Mouse (Mus musculus) MEL (cell line): Measurements from ENCODE around the gene Eml1. TPM values are rescaled to one million over a fixed set of nuclear protein-coding genes. Genes with fewer than 3 reads are reported as not detected.

Source experiments
- DNase-seq: peaks from one replicate; pipeline ENCODE4 v3.0.0; 2011; ENCODE audit warnings: low read depth, low spot score
- H3K27ac ChIP-seq: 2 replicates; pipeline ENCODE4 v1.5.1; 2012; ENCODE audit warnings: low read depth, mild to moderate bottlenecking, control low read depth, low read length, moderate library complexity; ENCODE audit not compliant: control insufficient read depth
- H3K27me3 ChIP-seq, 2 experiments: fragments of 150-350 bp in 1 of 2; sonication (generic) in 1 of 2; 2 replicates each; pipeline ENCODE4 v1.6.1; 2012; ENCODE audit warnings: low read length in 2 of 2, mild to moderate bottlenecking in 2 of 2, improper control_type of control experiment in 1 of 2, moderate library complexity in 1 of 2; ENCODE audit not compliant: insufficient read depth in 2 of 2, control insufficient read depth in 1 of 2
- H3K36me3 ChIP-seq, 2 experiments: 2 replicates each; pipeline ENCODE4 v1.6.1; 2012 to 2014; ENCODE audit warnings: low read length in 2 of 2, improper control_type of control experiment in 1 of 2, inconsistent platforms in 1 of 2, mild to moderate bottlenecking in 1 of 2; ENCODE audit not compliant: insufficient read depth in 2 of 2, control insufficient read depth in 1 of 2
- H3K4me1 ChIP-seq, 2 experiments: fragments of 150-350 bp in 1 of 2; sonication (generic) in 1 of 2; 2 replicates each; pipeline ENCODE4 v1.6.1; 2012; ENCODE audit warnings: low read length in 2 of 2, improper control_type of control experiment in 1 of 2, mild to moderate bottlenecking in 1 of 2; ENCODE audit not compliant: insufficient read depth in 2 of 2, control insufficient read depth in 1 of 2
- H3K4me3 ChIP-seq, 2 experiments: fragments of 150-350 bp in 1 of 2; sonication (generic) in 1 of 2; 2 replicates each; pipeline ENCODE4 v1.5.1; 2012; ENCODE audit warnings: low read depth in 2 of 2, low read length in 2 of 2, mild to moderate bottlenecking in 2 of 2, moderate library complexity in 2 of 2, control low read depth in 1 of 2, improper control_type of control experiment in 1 of 2; ENCODE audit not compliant: control insufficient read depth in 1 of 2, insufficient read depth in 1 of 2
- H3K79me2 ChIP-seq: 2 replicates; pipeline ENCODE4 v1.6.1; 2012; ENCODE audit warnings: mild to moderate bottlenecking, low read length, moderate library complexity; ENCODE audit not compliant: control insufficient read depth, poor library complexity, insufficient read depth
- H3K9ac ChIP-seq: 2 replicates; pipeline ENCODE4 v1.6.1; 2012; ENCODE audit warnings: low read depth, mild to moderate bottlenecking, control low read depth, low read length, moderate library complexity; ENCODE audit not compliant: control insufficient read depth, poor library complexity, severe bottlenecking
- H3K9me3 ChIP-seq: fragments of 150-350 bp; sonication (generic); replicated peaks from 2 replicates; pipeline ENCODE4 v1.6.1; 2012; ENCODE audit warnings: mild to moderate bottlenecking, low read length, improper control_type of control experiment, moderate library complexity; ENCODE audit not compliant: insufficient read depth
- CHD1 ChIP-seq: IDR thresholded peaks from 2 replicates; pipeline ENCODE4 v1.6.1; 2012; ENCODE audit warnings: low read depth, mild to moderate bottlenecking, inconsistent platforms, low read length, improper control_type of control experiment
- CHD2 ChIP-seq: IDR thresholded peaks from 2 replicates; pipeline ENCODE4 v1.6.1; 2011; ENCODE audit warnings: low read length, improper control_type of control experiment
- E2F4 ChIP-seq: IDR thresholded peaks from 2 replicates; pipeline ENCODE4 v1.6.1; 2011; ENCODE audit warnings: low read depth, low read length, improper control_type of control experiment, borderline replicate concordance
- ELF1 ChIP-seq: IDR thresholded peaks from 2 replicates; pipeline ENCODE4 v1.6.1; 2014; ENCODE audit warnings: low read depth, mild to moderate bottlenecking, inconsistent platforms, low read length, improper control_type of control experiment, moderate library complexity
- EP300 ChIP-seq, 2 experiments: IDR thresholded peaks; 2 replicates each; pipeline ENCODE4 v1.6.1; 2011; ENCODE audit warnings: improper control_type of control experiment in 2 of 2, low read length in 2 of 2, low read depth in 1 of 2, mild to moderate bottlenecking in 1 of 2
- ETS1 ChIP-seq: IDR thresholded peaks from 2 replicates; pipeline ENCODE4 v1.6.1; 2012; ENCODE audit warnings: low read depth, mild to moderate bottlenecking, inconsistent platforms, low read length, improper control_type of control experiment, moderate library complexity
- GABPA ChIP-seq: IDR thresholded peaks from 2 replicates; pipeline ENCODE4 v1.6.1; 2012; ENCODE audit warnings: low read depth, mild to moderate bottlenecking, inconsistent platforms, low read length, improper control_type of control experiment, moderate library complexity
- GATA1 ChIP-seq: IDR thresholded peaks from 2 replicates; pipeline ENCODE4 v1.6.1; 2011; ENCODE audit warnings: low read depth, low read length, improper control_type of control experiment
- JUND ChIP-seq: IDR thresholded peaks from 2 replicates; pipeline ENCODE4 v1.6.1; 2011; ENCODE audit warnings: low read depth, mild to moderate bottlenecking, improper control_type of control experiment, low read length
- KAT2A ChIP-seq: conservative IDR thresholded peaks from 2 replicates; pipeline ENCODE4 v1.6.1; 2012; ENCODE audit warnings: low read depth, low read length, improper control_type of control experiment, inconsistent platforms
- MAZ ChIP-seq: IDR thresholded peaks from 2 replicates; pipeline ENCODE4 v1.6.1; 2012; ENCODE audit warnings: low read depth, mild to moderate bottlenecking, inconsistent platforms, low read length, improper control_type of control experiment
- MYB ChIP-seq: IDR thresholded peaks from 2 replicates; pipeline ENCODE4 v1.6.1; 2011; ENCODE audit warnings: mild to moderate bottlenecking, low read depth, low read length, improper control_type of control experiment
- NELFE ChIP-seq: IDR thresholded peaks from 2 replicates; pipeline ENCODE4 v1.6.1; 2011; ENCODE audit warnings: low read depth, low read length, improper control_type of control experiment
- POLR2A ChIP-seq, 2 experiments: IDR thresholded peaks; 2 replicates each; pipeline ENCODE4 v1.6.1; 2011 to 2012; ENCODE audit warnings: low read length in 2 of 2, mild to moderate bottlenecking in 2 of 2, control low read depth in 1 of 2, improper control_type of control experiment in 1 of 2, low read depth in 1 of 2, moderate library complexity in 1 of 2; ENCODE audit not compliant: control insufficient read depth in 1 of 2, insufficient read depth in 1 of 2, poor library complexity in 1 of 2
- RCOR1 ChIP-seq: IDR thresholded peaks from 2 replicates; pipeline ENCODE4 v1.6.1; 2012; ENCODE audit warnings: low read depth, mild to moderate bottlenecking, inconsistent platforms, low read length, improper control_type of control experiment
- SIN3A ChIP-seq: IDR thresholded peaks from 2 replicates; pipeline ENCODE4 v1.6.1; 2012; ENCODE audit warnings: low read length, improper control_type of control experiment, inconsistent platforms
- SMC3 ChIP-seq: IDR thresholded peaks from 2 replicates; pipeline ENCODE4 v1.6.1; 2011; ENCODE audit warnings: low read depth, low read length, improper control_type of control experiment
- TBP ChIP-seq: IDR thresholded peaks from 2 replicates; pipeline ENCODE4 v1.8.0; 2011; ENCODE audit warnings: low read depth, low read length, improper control_type of control experiment
- TCF12 ChIP-seq: IDR thresholded peaks from 2 replicates; pipeline ENCODE4 v1.6.1; 2014; ENCODE audit warnings: low read depth, mild to moderate bottlenecking, inconsistent platforms, low read length, improper control_type of control experiment, moderate library complexity
- UBTF ChIP-seq: IDR thresholded peaks from 2 replicates; pipeline ENCODE4 v1.6.1; 2012; ENCODE audit warnings: low read depth, mild to moderate bottlenecking, inconsistent platforms, low read length, improper control_type of control experiment, moderate library complexity, borderline replicate concordance; ENCODE audit not compliant: insufficient read depth
- USF1 ChIP-seq: IDR thresholded peaks from 2 replicates; pipeline ENCODE4 v1.6.1; 2014; ENCODE audit warnings: low read depth, mild to moderate bottlenecking, inconsistent platforms, low read length, improper control_type of control experiment, moderate library complexity
- USF2 ChIP-seq, 2 experiments: IDR thresholded peaks; 2 replicates each; pipeline ENCODE4 v1.6.1; 2011 to 2012; ENCODE audit warnings: improper control_type of control experiment in 2 of 2, low read length in 2 of 2, borderline replicate concordance in 1 of 2, inconsistent platforms in 1 of 2, low read depth in 1 of 2, mild to moderate bottlenecking in 1 of 2; ENCODE audit not compliant: insufficient read depth in 1 of 2
- ZMIZ1 ChIP-seq: IDR thresholded peaks from 2 replicates; pipeline ENCODE4 v1.6.1; 2012; ENCODE audit warnings: low read depth, mild to moderate bottlenecking, inconsistent platforms, low read length, improper control_type of control experiment, moderate library complexity
- polyA plus RNA-seq, 2 experiments: library from polyadenylated mRNA; stranded (reverse) in 1 of 2; unstranded in 1 of 2; fragments of >175 nt in 1 of 2; fragments of >200 nt in 1 of 2; gene quantifications; 2 replicates each; pipeline versions ENCODE4 v1.2.1 to v1.2.4; 2012; ENCODE audit warnings: low replicate concordance in 2 of 2, low read depth in 1 of 2; ENCODE audit not compliant: insufficient read length in 2 of 2, insufficient read depth in 1 of 2, missing spikeins in 1 of 2
- total RNA-seq: library from RNA; depleted of rRNA; stranded (reverse); fragments of 300-350 nt; gene quantifications from 2 replicates; pipeline ENCODE4 v1.2.3, GENCODE M21; 2012

Gene Eml1
- total and polyA plus RNA-seq, 3 experiments, result not detected

DNA sequence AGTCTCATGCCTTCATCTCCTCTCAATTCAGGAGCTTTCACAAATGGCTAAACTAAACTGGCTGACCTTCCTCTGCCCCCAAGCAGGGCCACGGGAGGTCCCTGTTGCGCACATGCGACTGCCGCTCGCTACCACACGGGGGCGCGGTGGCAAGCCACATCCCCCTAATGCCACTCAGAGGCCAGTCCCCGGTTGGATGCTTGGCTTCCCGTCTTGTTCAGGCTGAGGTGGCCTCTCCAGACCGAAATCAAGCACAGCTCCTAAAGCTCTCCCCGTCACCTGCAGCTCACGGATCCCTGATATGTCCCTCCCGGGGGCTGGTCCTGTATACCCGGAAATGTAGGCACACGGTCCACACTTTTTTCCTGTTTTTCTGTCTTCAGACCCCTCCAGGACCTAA lies 37.7 kb upstream of the Eml1 start:
- no peak for DNase-seq
- H3K9me3 ChIP-seq, result no peaks in the 10 kb centered on the region
- H3K36me3 ChIP-seq, result no peaks in the 10 kb centered on the region
- H3K27me3 ChIP-seq, result no peaks in the 10 kb centered on the region
- H3K79me2 ChIP-seq, result no peaks in the 10 kb centered on the region
- no peak overlapping the region for H3K4me3 ChIP-seq
- TF ChIP-seq CHD1 (no peak), POLR2A (IDR thresholded peaks at IDR 0.05; ENCODE audit: control insufficient read depth in 1 of 2, insufficient read depth in 1 of 2, low read depth in 1 of 2, low read length in 2 of 2, poor library complexity in 1 of 2) (no peak), ETS1 (no peak), TCF12 (no peak), JUND (no peak), USF2 (IDR thresholded peaks at IDR 0.05; ENCODE audit: borderline replicate concordance in 1 of 2, insufficient read depth in 1 of 2, low read depth in 1 of 2, low read length in 2 of 2) (no peak), RCOR1 (no peak), GABPA (no peak), MYB (no peak), KAT2A (no peak), USF1 (no peak), SIN3A (no peak)
- no peaks in the 10 kb centered on the region for H3K4me1 ChIP-seq
- no peak overlapping the region for H3K9ac ChIP-seq
- no peak overlapping the region for H3K27ac ChIP-seq

DNA sequence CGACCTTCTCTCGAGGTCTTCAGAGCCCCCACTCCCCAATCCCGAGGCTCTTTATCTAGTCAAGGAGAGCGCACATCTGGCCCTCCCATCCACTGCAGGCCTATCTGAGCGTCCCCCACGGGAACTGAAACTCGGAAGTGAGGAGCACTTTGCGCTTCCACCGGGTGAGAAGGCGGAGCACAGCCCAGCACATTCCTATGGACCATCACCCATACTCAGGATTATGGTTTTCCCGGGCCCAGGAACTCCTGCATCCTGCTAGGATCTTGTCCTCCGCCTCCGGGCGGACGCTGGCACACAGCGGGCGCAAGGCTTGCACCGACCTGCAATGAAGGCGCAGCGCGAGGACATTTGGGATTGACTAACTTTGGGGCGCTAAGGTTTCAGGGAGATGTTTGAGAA lies 37.3 kb upstream of the Eml1 start:
- Histone ChIP-seq H3K9ac (no peak overlapping the region), H3K27ac (no peak overlapping the region), H3K36me3 (no peaks in the 10 kb centered on the region), H3K4me1 (no peaks in the 10 kb centered on the region), H3K9me3 (no peaks in the 10 kb centered on the region), H3K79me2 (no peaks in the 10 kb centered on the region), H3K4me3 (no peak overlapping the region), H3K27me3 (no peaks in the 10 kb centered on the region)
- TF ChIP-seq SMC3 (no peak), ELF1 (no peak), TCF12 (no peak), TBP (no peak)
- no peak for DNase-seq

DNA sequence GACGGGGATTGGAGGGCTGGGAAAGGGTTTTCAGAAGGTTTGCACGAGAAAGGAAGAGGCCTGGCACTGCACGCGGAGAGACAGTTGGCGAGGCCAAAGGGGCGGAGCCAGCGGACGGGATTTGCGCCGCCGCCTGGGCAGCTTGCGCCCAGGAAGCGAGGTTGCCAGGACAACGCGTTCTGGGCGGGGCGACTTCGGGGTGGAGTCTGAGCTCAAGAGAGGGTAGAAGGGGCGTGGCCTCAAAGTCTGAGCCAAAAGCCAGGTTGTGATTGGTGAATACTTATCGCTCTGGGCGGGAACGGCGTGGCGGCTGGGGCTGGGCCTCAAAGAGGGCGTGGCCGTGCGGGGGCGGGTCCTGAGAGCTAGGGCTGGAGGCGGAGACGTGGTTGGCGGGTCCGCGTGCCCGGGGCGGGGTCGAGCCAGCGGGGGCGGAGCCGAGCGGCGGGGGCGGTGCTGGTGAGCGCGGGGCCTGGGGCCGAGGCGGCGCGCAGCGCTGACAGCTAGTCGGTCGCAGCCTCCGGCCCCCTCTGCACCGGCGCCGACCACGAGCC lies 36.8 kb upstream of the Eml1 start, which contains the start of gene Cyp46a1:
Cyp46a1 (plus strand) TSS at position 487 of the 551 bp plus-strand sequence.
- H3K36me3 ChIP-seq, result no peaks in the 10 kb centered on the region
- H3K4me3 ChIP-seq, result no peak within 1 kb of the TSS
- H3K79me2 ChIP-seq, result no peaks in the 10 kb centered on the region
- H3K4me1 ChIP-seq, result no peaks in the 10 kb centered on the region
- H3K27ac ChIP-seq, result no peak within 1 kb of the TSS
- no peaks in the 10 kb centered on the region for H3K9me3 ChIP-seq
- DNase-seq, result no peak
- TF ChIP-seq ZMIZ1, result no peak
- TF ChIP-seq GABPA, result no peak
- TF ChIP-seq CHD2, result no peak
- no peak for TF ChIP-seq MAZ
- no peak for TF ChIP-seq E2F4
- TF ChIP-seq USF1, result no peak
- no peak for TF ChIP-seq GATA1
- TF ChIP-seq EP300 (IDR thresholded peaks at IDR 0.05; ENCODE audit: low read depth in 1 of 2, low read length in 2 of 2), result no peak
- TF ChIP-seq UBTF, result no peak
- TF ChIP-seq NELFE, result no peak
- H3K27me3 ChIP-seq, result no peaks in the 10 kb centered on the region
- H3K9ac ChIP-seq, result no peak within 1 kb of the TSS
